Mouse (Mus musculus): ENCODE results near the gene Slc3a2. TPM values are rescaled to one million over a fixed set of nuclear protein-coding genes. Genes with fewer than 3 reads are reported as not detected.

Slc3a2 gene
- total RNA-seq, 2 experiments from 2014 or later: 206 to 242 TPM

- ATAC-seq (replicated peaks; ENCODE audit: low FRiP score, poor library complexity, severe bottlenecking): peak; percentile 26; the same call in 1 of the 2 replicates
Measured at GRCm38 (mm10) chr19:8712870-8713305, 10.3 kb downstream of the Slc3a2 start.

DNA sequence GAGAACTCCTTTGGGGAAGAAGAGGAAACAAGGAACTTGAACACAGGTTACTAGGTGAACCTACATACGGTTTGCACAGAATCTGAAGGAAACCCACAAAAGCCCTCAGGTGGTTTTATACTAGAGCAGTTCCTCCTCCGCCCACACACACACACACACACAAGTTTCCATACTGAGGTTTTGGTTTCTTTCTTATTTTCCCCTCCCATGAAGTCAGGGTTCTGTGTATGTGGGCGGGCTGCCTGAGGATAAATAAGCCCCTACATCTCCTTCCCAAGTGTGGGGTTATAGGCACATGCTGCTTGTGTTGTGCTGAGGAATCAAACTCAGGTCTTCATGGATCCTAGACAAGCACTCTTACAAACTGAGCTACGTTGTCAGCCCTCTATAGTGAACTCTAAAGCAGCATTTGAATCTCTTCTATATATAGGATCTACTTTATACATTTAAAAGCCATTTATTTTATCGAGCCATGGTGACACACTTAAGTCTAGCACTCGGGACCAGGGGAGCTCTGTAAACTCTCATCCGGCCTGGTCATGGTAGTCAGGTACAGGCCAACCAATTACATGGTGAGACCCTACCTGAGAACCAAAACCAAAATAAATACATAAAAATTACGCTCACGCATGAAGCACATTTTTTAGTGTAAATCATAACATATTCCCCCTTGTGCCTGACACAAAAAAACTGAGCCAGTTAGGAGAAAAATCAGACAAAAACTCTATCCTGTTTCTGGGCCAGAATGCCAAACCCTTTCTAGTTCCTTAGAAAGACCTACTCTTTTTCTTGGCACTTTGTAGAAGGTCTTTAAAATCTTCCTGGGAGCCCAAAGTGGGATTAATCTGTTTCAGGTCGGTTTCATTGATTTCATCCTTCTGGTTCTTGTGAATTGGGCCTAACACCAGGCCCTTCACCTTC lies 11.0 kb downstream of the Slc3a2 start:
- ATAC-seq (replicated peaks; ENCODE audit: low FRiP score, poor library complexity, severe bottlenecking): no peak

GRCm38 (mm10) chr19:8711506-8711905 lies 11.7 kb downstream of the Slc3a2 start:
- ATAC-seq (replicated peaks; ENCODE audit: low FRiP score, poor library complexity, severe bottlenecking): no peak

DNA sequence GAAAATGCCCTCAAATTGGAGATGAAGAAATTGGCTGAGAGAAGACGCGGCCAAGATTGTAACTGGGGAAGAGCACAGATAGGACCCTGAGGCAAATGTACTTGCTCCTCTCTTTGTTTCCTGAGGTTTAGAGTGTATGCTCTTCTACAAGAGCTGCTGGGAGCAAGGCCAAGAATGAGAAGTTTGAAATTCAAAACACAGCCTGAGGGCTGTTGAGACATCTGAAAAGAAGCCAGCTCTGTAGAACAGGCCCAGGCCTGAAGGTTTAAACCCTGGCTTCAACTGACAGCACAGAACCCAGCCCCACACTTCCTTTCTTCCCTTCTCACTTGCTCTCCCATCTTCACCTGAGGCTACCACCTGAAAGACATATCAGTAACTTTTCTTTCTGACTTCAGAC lies 13.1 kb downstream of the Slc3a2 start:
- no peak for ATAC-seq (replicated peaks; ENCODE audit: low FRiP score, poor library complexity, severe bottlenecking)

DNA sequence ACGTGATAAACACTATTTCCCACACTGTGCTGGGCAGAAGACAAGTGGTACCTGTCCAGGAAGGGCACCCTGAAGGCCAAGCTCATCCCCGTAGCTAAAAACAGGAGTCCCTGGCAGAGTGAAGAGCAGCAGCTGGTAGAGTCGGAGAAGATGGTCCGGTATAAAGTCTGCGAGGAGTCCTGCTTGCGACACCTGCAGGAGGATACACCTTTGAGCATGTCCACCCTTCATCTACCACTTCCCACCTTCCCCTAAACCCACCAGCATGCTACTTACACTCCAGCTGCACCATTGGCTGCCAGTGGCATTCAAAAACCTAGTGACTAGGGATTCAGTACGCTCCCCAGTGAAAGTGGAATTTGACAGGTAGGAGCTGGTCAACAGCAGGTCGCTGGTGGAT lies 14.2 kb downstream of the Slc3a2 start:
- no peak for ATAC-seq (replicated peaks; ENCODE audit: low FRiP score, poor library complexity, severe bottlenecking)

- peak; percentile 53 for ATAC-seq (replicated peaks; ENCODE audit: low FRiP score, poor library complexity, severe bottlenecking)
Measured at GRCm38 (mm10) chr19:8706930-8707329, 16.2 kb downstream of the Slc3a2 start.

DNA sequence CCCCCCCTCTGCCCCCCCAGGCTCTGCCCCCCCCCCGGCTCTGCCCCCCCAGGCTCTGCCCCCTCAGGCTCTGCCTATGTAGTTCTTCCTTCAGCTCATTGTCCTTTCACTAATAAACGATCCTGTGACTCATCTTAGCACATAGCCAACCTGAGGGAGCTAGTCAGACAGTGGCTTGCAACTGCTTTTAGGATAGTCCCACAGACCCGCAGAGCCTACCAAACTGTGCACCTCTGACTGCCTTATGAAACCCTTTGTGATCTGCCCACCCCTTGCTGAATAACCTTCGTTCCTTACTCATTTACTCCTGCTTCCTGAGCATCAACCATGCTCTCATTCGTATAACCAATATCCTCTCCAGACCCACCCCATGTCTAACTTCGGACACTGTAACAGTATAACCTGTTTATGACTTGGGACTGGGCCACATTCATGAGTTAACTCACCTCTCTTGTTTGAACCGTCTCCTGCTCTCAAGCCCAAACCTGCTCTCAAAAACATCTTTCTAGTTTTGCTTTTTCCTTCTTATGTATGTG lies 17.0 kb downstream of the Slc3a2 start:
- ATAC-seq (replicated peaks; ENCODE audit: low FRiP score, poor library complexity, severe bottlenecking): no peak

- no peak for ATAC-seq (replicated peaks; ENCODE audit: low FRiP score, poor library complexity, severe bottlenecking)
Measured at GRCm38 (mm10) chr19:8705026-8705708, 18.0 kb downstream of the Slc3a2 start.

DNA sequence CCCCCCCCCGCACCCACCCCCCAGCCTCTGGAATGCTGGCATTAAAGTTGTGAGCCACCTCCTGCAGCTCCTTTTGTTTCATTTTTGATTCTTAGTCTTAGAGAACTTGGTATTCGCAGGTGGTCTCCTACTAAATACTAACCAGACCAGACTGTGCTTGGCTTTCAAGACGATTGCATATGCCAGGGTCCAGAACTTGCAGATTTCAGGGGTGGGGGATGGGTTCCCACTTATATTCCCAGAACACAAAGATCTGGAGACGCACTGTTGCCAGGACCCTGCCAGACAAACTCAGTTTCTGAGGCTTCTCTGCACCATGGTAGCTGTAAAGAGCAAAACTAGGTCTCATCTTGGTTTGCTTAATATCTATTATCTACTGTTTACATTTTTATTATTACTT lies 19.6 kb downstream of the Slc3a2 start:
- ATAC-seq (replicated peaks; ENCODE audit: low FRiP score, poor library complexity, severe bottlenecking): no peak

DNA sequence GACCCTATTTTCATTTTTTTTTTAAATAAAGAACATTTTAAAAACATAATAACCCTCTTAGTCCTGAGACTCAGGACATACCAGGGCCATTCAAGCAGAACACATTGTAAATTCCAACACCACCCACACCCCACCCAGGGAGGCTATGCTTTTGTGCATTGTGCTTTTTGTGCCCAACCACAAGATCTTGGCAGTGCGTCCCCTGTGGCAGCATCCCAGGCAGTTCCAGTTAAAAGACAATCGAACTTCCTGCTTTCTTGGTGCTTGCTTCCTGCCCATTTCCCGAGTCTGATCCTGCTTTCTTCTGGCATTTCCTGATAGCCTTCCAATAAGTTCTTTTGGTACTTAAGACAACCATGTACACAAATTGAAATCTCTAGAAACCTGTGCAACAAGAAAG lies 20.7 kb downstream of the Slc3a2 start:
- no peak for ATAC-seq (replicated peaks; ENCODE audit: low FRiP score, poor library complexity, severe bottlenecking)

DNA sequence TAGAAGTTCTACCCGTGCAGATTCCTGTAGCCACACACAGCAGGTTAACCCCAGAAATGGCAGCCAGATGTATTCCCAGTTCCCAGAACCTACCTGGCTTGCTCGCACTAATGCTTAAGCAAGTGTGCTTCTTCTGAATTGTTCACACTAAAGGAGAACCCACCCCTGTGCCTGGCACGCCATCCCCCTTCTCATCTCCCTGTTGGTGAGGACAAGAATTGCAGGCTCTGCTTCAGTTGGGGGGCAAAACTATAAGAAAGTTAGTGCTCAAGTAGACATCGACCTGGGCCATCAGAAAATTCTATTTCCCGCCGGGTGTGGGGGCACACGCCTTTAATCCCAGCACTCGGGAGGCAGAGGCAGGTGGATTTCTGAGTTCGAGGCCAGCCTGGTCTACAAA lies 23.5 kb downstream of the Slc3a2 start:
- ATAC-seq (replicated peaks; ENCODE audit: low FRiP score, poor library complexity, severe bottlenecking): no peak

DNA sequence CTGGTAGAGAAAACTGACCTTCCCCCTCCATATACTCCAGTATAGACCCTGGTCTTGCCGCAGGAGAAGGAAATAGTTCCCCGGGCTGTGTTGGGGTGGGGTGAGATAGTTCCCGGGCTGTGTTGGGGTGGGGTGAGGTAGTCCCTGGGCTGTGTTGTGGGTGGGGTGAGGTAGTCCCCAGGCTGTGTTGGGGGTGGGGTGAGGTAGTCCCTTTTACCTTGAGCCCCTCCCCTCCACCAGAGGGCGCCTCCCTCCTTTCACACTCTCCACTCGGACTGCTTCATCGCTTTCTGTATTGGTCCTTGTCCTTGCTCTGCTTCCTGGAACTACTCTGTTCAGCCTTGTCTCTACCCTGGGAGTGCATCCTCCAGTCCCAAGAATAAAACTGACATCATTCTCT lies 27.8 kb downstream of the Slc3a2 start:
- ATAC-seq (replicated peaks; ENCODE audit: low FRiP score, poor library complexity, severe bottlenecking): peak; percentile 93

DNA sequence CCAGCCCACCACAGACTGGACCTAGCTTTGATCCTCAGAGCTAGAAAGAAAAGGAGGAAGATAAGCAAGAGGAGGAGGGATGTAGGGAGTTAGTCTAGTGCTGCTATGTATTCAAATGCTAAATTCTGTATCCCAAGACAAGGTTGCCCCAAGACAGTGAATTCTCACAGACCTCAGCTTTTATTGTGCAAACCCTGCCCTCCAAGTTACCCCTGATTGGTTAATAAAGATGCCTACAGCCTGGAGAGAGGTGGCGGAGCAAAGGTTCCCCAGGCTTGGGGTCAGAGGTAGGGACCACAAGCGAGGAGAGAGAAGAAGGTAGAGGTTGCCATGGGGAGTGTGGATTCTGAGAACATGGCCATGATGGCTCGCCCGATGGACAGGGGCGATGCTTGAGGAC lies 30.4 kb downstream of the Slc3a2 start:
- ATAC-seq (replicated peaks; ENCODE audit: low FRiP score, poor library complexity, severe bottlenecking): no peak

DNA sequence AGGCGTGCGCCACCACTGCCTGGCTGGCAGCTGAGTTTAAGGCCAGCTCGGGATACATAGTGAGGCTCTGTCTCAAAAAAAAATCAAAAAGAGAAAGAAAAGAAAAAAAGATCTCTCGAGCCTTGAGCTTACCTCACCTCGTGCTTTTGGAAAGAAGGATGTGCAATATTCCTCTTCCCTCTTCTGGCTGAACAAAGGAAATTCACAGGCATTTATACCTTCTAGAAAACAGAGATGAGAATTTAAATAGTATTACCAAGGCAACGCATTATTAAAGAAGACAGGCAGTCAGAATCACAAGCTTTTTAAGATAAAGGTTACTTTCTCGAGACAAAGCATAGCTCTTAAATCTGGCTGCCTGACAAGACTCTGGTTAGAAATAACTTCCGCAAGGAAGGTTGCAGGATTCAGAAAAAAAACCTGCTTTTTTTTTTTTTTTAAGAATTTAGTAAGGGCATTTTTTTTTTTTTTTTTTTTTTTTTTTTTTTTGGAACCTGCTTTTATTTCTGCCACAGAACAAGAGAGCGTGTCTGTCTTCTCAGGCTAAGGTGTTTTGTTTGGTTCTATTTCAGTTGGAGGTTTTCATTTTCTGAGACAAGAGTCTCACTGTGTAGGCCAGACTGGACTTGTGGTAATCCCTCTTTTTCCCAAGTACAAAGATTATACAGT lies 31.2 kb downstream of the Slc3a2 start:
- ATAC-seq (replicated peaks; ENCODE audit: low FRiP score, poor library complexity, severe bottlenecking): no peak

GRCm38 (mm10) chr19:8683627-8684026 lies 39.5 kb downstream of the Slc3a2 start:
- ATAC-seq (replicated peaks; ENCODE audit: low FRiP score, poor library complexity, severe bottlenecking): no peak

DNA sequence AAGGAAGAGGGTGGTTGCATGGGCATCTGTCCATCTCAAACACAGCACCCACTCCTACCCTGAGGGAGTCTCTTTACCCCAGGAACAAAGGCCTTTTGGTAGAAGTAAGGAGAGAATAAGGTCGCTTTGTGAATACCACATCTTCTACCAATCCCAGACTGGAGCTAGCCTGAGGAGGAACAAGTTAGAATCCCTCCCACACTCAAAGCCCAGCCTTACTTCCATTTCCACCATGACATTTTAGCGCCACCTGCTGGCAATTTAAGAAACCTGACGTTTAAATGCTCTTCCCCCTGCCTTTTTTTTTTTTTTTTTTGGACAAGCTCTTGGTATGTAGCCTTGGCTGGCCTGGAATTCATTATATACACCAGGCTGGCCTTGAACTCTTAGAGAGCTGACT lies 40.2 kb downstream of the Slc3a2 start:
- peak; percentile 68 for ATAC-seq (replicated peaks; ENCODE audit: low FRiP score, poor library complexity, severe bottlenecking)

DNA sequence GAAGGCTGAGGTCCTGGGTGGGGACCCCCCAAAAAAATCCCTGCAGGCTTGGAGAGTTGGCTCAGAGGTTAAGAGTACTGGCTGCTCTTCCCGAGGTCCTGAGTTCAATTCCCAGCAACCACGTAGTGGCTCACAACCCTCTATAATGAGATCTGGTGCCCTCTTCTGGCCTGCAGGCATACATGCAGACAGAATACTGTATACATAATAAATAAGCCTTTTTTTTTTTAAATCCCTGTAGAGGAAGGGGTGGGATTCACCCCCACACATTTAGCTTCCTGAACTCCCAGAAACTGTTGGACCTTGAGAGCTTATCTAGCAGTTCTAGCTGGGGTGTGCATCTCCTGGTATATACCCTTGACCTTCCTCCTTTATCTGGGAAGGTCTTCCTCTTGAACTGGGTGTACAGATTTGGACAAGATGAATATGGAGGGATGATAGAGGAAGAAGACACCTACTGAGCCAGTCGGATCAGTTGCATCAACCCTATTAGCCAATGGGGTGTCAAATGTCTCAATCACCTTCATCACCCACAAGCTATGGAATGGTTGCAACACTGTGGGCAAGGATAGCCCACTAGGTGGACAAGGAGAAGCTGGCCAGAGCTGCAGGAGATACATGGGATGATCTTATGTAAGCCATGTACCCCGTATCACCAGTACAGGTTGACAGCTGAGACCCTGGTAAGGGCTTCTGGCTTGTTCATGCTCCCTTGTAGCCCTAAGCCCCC lies 41.4 kb downstream of the Slc3a2 start:
- no peak for ATAC-seq (replicated peaks; ENCODE audit: low FRiP score, poor library complexity, severe bottlenecking)

- no peak for ATAC-seq (replicated peaks; ENCODE audit: low FRiP score, poor library complexity, severe bottlenecking)
Measured at GRCm38 (mm10) chr19:8679031-8679779, 44.0 kb downstream of the Slc3a2 start.

Measured in erythroid progenitor cell, adult 5-6 weeks (primary cell).